9 mouse cellular contexts compared by ENCODE assay signal in genomic region chr5:112864719-112865367, GRCm38 (mm10). TPM values are rescaled to one million over a fixed set of nuclear protein-coding genes. Genes with fewer than 3 reads are reported as not detected.
DNase-seq lines count a peak whose midpoint lies in the region; ATAC-seq and TF ChIP-seq lines count a peak whose summit lies in the region.
"Had no signal": no experiment of that assay in that cellular context is flagged by ENCODE, and none has a peak within 500 bp of the region (broad histone marks: within the 10 kb centered on the region; RNA-seq: fewer than 3 reads in every experiment).

No protein-coding gene starts in this region.

- DNase-seq in neural tube, embryonic 10.5 days (ENCODE audit: extremely low spot score, low spot score) = peak; percentile 63
- peak; percentile 52 for DNase-seq in cerebellum, adult 9-11 months
- no peak for DNase-seq in kidney, postnatal 0 days (ENCODE audit: low spot score)
- DNase-seq in neural tube, embryonic 11.5 days (ENCODE audit: low spot score) = peak; percentile 60
- no peak for DNase-seq in spleen, postnatal 4 days (ENCODE audit: low spot score in 2 of 2)

- 0 out of 2 replicates have a peak, but pooled peaks have one; percentile 24 for ATAC-seq in forebrain, embryonic 13.5 days
- ATAC-seq in forebrain, embryonic 12.5 days (ENCODE audit: low FRiP score) = no peak
- ATAC-seq in neural tube, embryonic 15.5 days (ENCODE audit: low FRiP score) = no peak
- no peak for ATAC-seq in kidney, postnatal 0 days (replicated peaks; ENCODE audit: low FRiP score, low read depth)
- no peak for ATAC-seq in neural tube, embryonic 11.5 days (ENCODE audit: insufficient read depth, low FRiP score, low TSS enrichment)

- H3K36me3 ChIP-seq in forebrain, embryonic 13.5 days (ENCODE audit: poor library complexity, severe bottlenecking) = no peaks in the 10 kb centered on the region
- H3K36me3 ChIP-seq in forebrain, embryonic 12.5 days (replicated peaks) = no peaks in the 10 kb centered on the region
- no peaks in the 10 kb centered on the region for H3K36me3 ChIP-seq in neural tube, embryonic 15.5 days
- no peaks in the 10 kb centered on the region for H3K36me3 ChIP-seq in kidney, postnatal 0 days (ENCODE audit: insufficient read depth, low read length)
- H3K36me3 ChIP-seq in neural tube, embryonic 11.5 days (ENCODE audit: control insufficient read depth, insufficient read depth, low read length) = no peaks in the 10 kb centered on the region

- no peaks in the 10 kb centered on the region for H3K9me3 ChIP-seq in forebrain, embryonic 13.5 days (replicated peaks)
- H3K9me3 ChIP-seq in forebrain, embryonic 12.5 days = no peaks in the 10 kb centered on the region
- H3K9me3 ChIP-seq in neural tube, embryonic 15.5 days (replicated peaks) = no peaks in the 10 kb centered on the region
- H3K9me3 ChIP-seq in kidney, postnatal 0 days (replicated peaks; ENCODE audit: low read length) = no peaks in the 10 kb centered on the region
- no peaks in the 10 kb centered on the region for H3K9me3 ChIP-seq in neural tube, embryonic 11.5 days (ENCODE audit: control insufficient read depth, low read length)

- no peak overlapping the region for H3K4me3 ChIP-seq in forebrain, embryonic 13.5 days
- H3K4me3 ChIP-seq in forebrain, embryonic 12.5 days (replicated peaks) = no peak overlapping the region
- no peak overlapping the region for H3K4me3 ChIP-seq in neural tube, embryonic 15.5 days (replicated peaks)
- no peak overlapping the region for H3K4me3 ChIP-seq in kidney, postnatal 0 days (replicated peaks; ENCODE audit: low read depth, low read length)
- no peak overlapping the region for H3K4me3 ChIP-seq in neural tube, embryonic 11.5 days (ENCODE audit: low read depth, low read length)
- H3K4me3 ChIP-seq: myocyte had no signal

- no peaks in the 10 kb centered on the region for H3K4me1 ChIP-seq in forebrain, embryonic 13.5 days
- peaks cover 8% of the 10 kb centered on the region for H3K4me1 ChIP-seq in forebrain, embryonic 12.5 days
- peaks cover 2% of the 10 kb centered on the region for H3K4me1 ChIP-seq in neural tube, embryonic 15.5 days
- H3K4me1 ChIP-seq in kidney, postnatal 0 days (replicated peaks; ENCODE audit: insufficient read depth, low read length) = no peaks in the 10 kb centered on the region
- 0 out of 2 replicates have a peak, but pooled peaks cover 3% of the 10 kb centered on the region for H3K4me1 ChIP-seq in neural tube, embryonic 11.5 days (ENCODE audit: control insufficient read depth, insufficient read depth, low read length)

- WGBS in forebrain, embryonic 13.5 days = 51% methylated on average over 4 of the region's 4 CpGs
- 38% methylated on average over 4 of the region's 4 CpGs for WGBS in forebrain, embryonic 12.5 days
- WGBS in neural tube, embryonic 15.5 days = 55% methylated on average over 4 of the region's 4 CpGs
- WGBS in kidney, postnatal 0 days = 48% methylated on average over 4 of the region's 4 CpGs
- 40% methylated on average over 4 of the region's 4 CpGs for WGBS in neural tube, embryonic 11.5 days

- H3K4me2 ChIP-seq in forebrain, embryonic 13.5 days = no peak overlapping the region
- H3K4me2 ChIP-seq in forebrain, embryonic 12.5 days = no peak overlapping the region
- no peak overlapping the region for H3K4me2 ChIP-seq in neural tube, embryonic 15.5 days
- H3K4me2 ChIP-seq in kidney, postnatal 0 days (ENCODE audit: low read length) = no peak overlapping the region
- no peak overlapping the region for H3K4me2 ChIP-seq in neural tube, embryonic 11.5 days (ENCODE audit: low read depth)

- H3K27ac ChIP-seq in forebrain, embryonic 13.5 days = no peak overlapping the region
- no peak overlapping the region for H3K27ac ChIP-seq in forebrain, embryonic 12.5 days
- H3K27ac ChIP-seq in neural tube, embryonic 15.5 days (replicated peaks) = no peak overlapping the region
- H3K27ac ChIP-seq in kidney, postnatal 0 days = no peak overlapping the region
- no peak overlapping the region for H3K27ac ChIP-seq in neural tube, embryonic 11.5 days (ENCODE audit: low read depth, low read length)

- peak; percentile 70 for TF ChIP-seq CTCF in kidney, postnatal 0 days (IDR thresholded peaks at IDR 0.05; ENCODE audit: low read depth)

- H3K9ac ChIP-seq in forebrain, embryonic 13.5 days = no peak overlapping the region
- no peak overlapping the region for H3K9ac ChIP-seq in forebrain, embryonic 12.5 days
- H3K9ac ChIP-seq in neural tube, embryonic 15.5 days (replicated peaks) = no peak overlapping the region
- H3K9ac ChIP-seq in kidney, postnatal 0 days (ENCODE audit: low read depth, low read length) = no peak overlapping the region
- H3K9ac ChIP-seq in neural tube, embryonic 11.5 days (ENCODE audit: low read length) = no peak overlapping the region

- no peaks in the 10 kb centered on the region for H3K27me3 ChIP-seq in forebrain, embryonic 13.5 days
- H3K27me3 ChIP-seq in forebrain, embryonic 12.5 days = peaks cover 21% of the 10 kb centered on the region
- H3K27me3 ChIP-seq in neural tube, embryonic 15.5 days (replicated peaks) = peaks cover 4% of the 10 kb centered on the region; the same call in 1 of the 2 replicates
- no peaks in the 10 kb centered on the region for H3K27me3 ChIP-seq in kidney, postnatal 0 days (ENCODE audit: insufficient read depth, low read length)
- H3K27me3 ChIP-seq in neural tube, embryonic 11.5 days (ENCODE audit: control insufficient read depth, insufficient read depth, low read length) = no peaks in the 10 kb centered on the region

RNA-seq across cellular contexts. Expression of gene Myo18b, which starts 31.3 kb away (rescaled TPM):
- 0.65 and 0.68 TPM in 2 replicates for polyA plus RNA-seq in forebrain, embryonic 13.5 days (2015; fragmentation: Nextera tagmentation; extraction: Ambion mirVana)
- polyA plus RNA-seq in forebrain, embryonic 12.5 days (2016; fragmentation: Nextera tagmentation; extraction: Ambion mirVana) = 0.65 and 0.83 TPM in 2 replicates
- polyA plus RNA-seq in neural tube, embryonic 15.5 days (2015; fragmentation: Nextera tagmentation; extraction: Ambion mirVana) = 1.3 and 1.8 TPM in 2 replicates
- 0.08 and 0.13 TPM in 2 replicates for polyA plus RNA-seq in kidney, postnatal 0 days (2015; fragmentation: Nextera tagmentation; extraction: Ambion mirVana)
- polyA plus RNA-seq in neural tube, embryonic 11.5 days (2014; fragmentation: Nextera tagmentation; extraction: Ambion mirVana) = 0.66 and 1.1 TPM in 2 replicates

Comparison
In these comparisons a context has a peak if more than half of its experiments do, and no peak if none do; other contexts are left out.
1. DNase-seq: peak in neural tube, embryonic 10.5 days (single experiment), cerebellum, adult 9-11 months (single experiment) and neural tube, embryonic 11.5 days (single experiment); none in kidney, postnatal 0 days (single experiment) and spleen, postnatal 4 days (0 of 2).